Mouse (Mus musculus): ENCODE measurements at regions not wholly inside any gene's neighbourhood (a gene's known extent, or its start where the extent isn't known, plus 50 kb on each side); places are given as distances from the start of the nearest gene placed in this dataset.

DNA sequence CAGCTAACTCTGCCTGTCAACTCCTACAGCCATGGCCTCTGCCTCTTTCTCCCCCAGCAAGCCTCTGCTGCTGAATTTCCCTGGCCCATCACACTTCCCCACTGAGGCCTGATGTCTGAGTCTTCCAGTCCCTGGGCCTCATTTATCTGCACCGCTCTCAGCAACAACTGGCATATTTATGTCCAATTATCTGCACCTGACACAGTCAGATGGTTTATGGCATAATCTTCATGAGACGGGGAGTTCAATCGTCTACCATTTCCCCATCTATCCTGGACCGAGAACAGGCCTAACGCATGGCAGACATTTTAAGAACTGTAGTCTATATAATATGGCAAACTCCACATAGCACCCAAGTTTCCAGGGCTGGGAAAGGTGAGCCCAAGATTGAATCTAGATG lies 1512.8 kb upstream of the Gm6569 start:
- DNase-seq (ENCODE audit: low spot score in 2 of 2): no peak

GRCm38 (mm10) chr15:72322127-72322526 lies 1512.2 kb upstream of the Gm6569 start:
- no peak for DNase-seq (ENCODE audit: low spot score in 2 of 2)

- DNase-seq (ENCODE audit: low spot score in 2 of 2): no peak
These were observed 1511.2 kb upstream of the Gm6569 start for GRCm38 (mm10) chr15:72323158-72323557.

GRCm38 (mm10) chr15:72331262-72331661 lies 1503.1 kb upstream of the Gm6569 start:
- no peak for DNase-seq (ENCODE audit: low spot score in 2 of 2)

- no peak for DNase-seq (ENCODE audit: low spot score in 2 of 2)
These were observed 1499.9 kb upstream of the Gm6569 start for GRCm38 (mm10) chr15:72334497-72334896.

- no peak for DNase-seq (ENCODE audit: low spot score in 2 of 2)
These were observed 1494.7 kb upstream of the Gm6569 start for GRCm38 (mm10) chr15:72339629-72340028.

GRCm38 (mm10) chr15:72341991-72342390 lies 1492.4 kb upstream of the Gm6569 start:
- DNase-seq (ENCODE audit: low spot score in 2 of 2): no peak

DNA sequence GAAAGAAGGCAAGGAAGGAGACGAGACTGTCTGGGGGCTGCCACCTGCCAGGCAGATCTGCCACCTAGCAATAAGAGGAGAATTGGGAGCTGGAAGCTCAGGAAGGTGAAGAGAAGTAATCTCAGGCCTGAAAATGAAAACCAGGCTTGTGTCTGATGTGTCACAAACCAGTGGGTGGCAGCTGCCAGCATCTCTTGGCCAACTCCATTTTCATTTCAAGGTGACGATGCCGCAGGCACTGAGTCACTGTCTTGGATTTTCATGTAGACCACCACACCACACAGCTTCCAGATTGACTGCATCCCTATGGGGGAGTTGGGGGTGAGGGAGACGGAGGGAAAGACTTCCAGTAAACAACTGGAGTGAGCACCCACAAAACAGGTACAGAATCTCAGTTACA lies 1491.9 kb upstream of the Gm6569 start:
- DNase-seq (ENCODE audit: low spot score in 2 of 2): no peak

- no peak for DNase-seq (ENCODE audit: low spot score in 2 of 2)
These were observed 1490.6 kb upstream of the Gm6569 start for GRCm38 (mm10) chr15:72343794-72344193.

DNA sequence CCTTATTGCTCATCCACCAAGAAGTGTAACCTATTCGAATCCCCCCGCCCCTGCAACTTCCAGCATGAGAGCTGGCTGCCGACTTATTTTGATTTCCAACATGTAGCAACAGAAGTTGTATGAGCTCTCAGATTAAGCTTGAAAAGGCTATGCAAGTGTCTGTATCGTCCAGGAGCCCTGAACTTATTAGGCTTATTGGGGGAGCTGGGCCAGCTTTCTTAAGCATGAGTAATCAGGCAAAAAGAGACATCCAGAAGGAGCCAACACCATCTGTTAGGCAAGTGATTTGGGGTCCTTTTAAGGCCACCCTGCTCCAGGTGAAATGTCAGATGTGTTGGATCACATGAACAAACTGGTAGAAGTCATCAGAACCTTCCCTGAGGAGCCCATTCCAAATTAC lies 1481.0 kb upstream of the Gm6569 start:
- DNase-seq (ENCODE audit: low spot score in 2 of 2): no peak

GRCm38 (mm10) chr15:72355626-72356025 lies 1478.7 kb upstream of the Gm6569 start:
- DNase-seq (ENCODE audit: low spot score in 2 of 2): no peak

DNA sequence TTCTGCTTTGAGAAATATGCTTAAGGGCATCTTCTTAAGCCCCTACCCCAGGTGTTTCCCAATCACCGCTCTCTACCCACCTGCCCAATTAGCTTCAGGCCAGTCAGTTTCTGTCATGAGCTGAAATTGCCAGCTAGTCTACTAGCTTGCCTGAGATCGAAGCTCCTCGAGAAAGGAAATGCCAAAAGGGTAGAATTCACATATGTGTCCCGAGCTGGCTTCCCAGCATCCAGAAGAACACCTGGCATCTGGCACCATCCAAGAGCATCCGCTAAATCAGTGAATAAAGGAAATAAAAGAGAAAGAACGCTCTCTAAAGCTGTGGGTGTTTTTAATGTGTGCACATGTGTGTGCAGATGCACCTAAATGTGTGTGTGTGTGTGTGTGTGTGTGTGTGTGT lies 1474.7 kb upstream of the Gm6569 start:
- DNase-seq (ENCODE audit: low spot score in 2 of 2): no peak

- DNase-seq (ENCODE audit: low spot score in 2 of 2): no peak
These were observed 1474.3 kb upstream of the Gm6569 start for GRCm38 (mm10) chr15:72360049-72360448.

DNA sequence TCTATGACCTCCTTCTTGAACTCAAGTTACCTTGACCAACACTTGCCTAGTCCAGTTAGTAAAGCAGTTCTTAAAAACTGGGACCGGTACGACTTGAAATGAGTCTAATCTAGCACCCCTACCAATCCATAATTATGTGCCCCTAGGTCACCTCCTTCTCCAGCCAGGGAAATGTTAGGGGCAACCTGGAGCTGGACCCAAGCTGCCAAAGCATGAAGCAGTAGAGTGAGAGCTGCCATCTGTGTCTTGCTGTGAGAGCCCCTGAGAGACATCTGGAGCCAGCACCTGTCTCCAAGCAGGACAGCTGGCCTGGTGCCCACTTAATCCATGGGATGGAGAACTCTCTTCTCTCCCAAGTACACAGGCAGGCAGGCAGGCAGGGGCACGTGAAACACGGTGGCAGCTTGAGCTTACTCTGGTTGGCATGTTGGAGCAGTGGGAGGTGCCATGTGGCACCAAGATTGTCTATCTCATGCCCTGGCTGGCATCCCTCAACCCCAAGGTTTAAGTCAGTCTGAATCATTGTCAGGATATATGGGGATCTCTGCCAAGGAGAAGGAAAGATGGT lies 1473.8 kb upstream of the Gm6569 start:
- no peak for DNase-seq (ENCODE audit: low spot score in 2 of 2)

- no peak for DNase-seq (ENCODE audit: low spot score in 2 of 2)
These were observed 1461.3 kb upstream of the Gm6569 start for GRCm38 (mm10) chr15:72373041-72373440.

DNA sequence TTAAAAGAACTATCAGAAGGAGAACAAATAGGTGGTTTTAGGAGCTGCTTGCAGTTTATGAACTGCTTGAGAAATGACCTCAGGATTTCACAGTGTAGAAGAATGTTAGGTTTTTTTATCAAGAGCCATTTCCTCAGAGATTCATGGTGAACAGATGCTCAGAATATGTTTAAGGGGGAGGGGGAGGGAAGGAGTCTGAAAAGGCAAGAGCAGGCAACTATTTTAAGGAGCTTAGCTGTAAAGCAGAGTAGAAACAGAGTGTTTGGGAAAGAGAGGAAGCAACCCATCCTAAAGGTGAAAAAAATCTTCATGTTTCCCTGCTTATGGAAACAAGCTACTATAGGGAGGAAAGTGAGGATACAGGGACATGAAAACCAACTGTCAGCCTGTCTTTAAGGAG lies 1457.2 kb upstream of the Gm6569 start:
- no peak for DNase-seq (ENCODE audit: low spot score in 2 of 2)

- DNase-seq (ENCODE audit: low spot score in 2 of 2): no peak
These were observed 1455.1 kb upstream of the Gm6569 start for GRCm38 (mm10) chr15:72379291-72379690.

DNA sequence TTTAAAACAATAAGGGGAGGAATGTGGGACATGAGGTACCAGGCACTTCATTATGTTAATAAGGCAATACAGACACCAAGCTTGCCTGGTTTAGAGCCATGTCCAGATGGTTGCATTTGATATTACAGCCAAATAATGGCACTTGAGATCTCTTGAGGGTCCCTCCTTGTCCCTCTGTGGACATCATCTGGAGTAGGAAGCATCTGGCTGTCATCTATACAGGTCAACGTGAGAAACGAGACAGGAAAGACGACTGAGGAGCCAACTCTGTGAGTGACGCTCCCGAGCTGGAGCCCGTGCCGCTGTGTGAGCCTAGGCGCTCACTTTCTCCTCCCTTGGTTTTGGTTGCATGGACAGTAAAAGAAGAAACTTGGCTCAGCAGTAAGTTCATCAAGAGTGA lies 1453.2 kb upstream of the Gm6569 start:
- no peak for DNase-seq (ENCODE audit: low spot score in 2 of 2)

GRCm38 (mm10) chr15:72381744-72382143 lies 1452.6 kb upstream of the Gm6569 start:
- no peak for DNase-seq (ENCODE audit: low spot score in 2 of 2)

- no peak for DNase-seq (ENCODE audit: low spot score in 2 of 2)
These were observed 1451.8 kb upstream of the Gm6569 start for GRCm38 (mm10) chr15:72382521-72382920.

DNA sequence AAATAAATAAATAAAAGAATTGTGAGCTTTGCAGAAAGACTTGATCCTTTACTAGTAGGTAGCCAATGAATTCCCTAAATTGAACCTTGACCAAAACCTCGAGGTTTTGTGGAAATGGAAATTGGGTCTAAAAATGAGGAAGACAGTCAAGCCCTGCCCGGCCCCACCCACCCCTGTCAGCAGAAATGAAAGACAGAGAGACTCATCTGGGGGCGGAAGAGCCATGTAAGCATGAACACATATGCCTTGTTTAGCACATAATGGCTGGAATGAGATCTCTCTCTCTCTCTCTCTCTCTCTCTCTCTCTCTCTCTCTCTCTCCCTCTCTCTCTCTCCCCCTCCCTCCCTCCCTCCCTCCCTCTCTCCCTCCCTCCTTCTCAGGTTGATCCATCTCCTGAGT lies 1451.3 kb upstream of the Gm6569 start:
- DNase-seq (ENCODE audit: low spot score in 2 of 2): no peak

- DNase-seq (ENCODE audit: low spot score in 2 of 2): no peak
These were observed 1450.9 kb upstream of the Gm6569 start for GRCm38 (mm10) chr15:72383470-72383869.

DNA sequence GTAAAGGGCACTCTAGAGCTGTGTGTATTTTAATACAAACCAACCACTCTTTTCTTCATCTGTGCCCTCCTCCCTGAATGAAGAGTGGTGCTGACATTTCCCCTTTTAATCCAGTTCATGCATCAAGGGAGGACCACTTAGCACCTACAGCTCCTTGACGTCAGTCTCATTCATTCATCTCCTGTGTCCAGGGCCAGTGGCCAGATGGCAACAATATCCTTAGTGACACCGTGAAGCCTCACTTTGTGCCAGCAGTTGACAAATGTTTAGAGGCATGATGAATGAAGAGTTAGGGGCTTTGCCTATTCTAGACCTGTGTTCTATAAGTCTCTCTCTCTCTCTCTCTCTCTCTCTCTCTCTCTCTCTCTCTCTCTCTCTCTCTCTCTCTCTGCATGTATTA lies 1441.1 kb upstream of the Gm6569 start:
- no peak for DNase-seq (ENCODE audit: low spot score in 2 of 2)

- DNase-seq (ENCODE audit: low spot score in 2 of 2): no peak
These were observed 1422.4 kb upstream of the Gm6569 start for GRCm38 (mm10) chr15:72411956-72412355.

Data from natural killer cell, adult 2 months (primary cell).